Mouse (Mus musculus) spleen, postnatal 10 days (tissue): ENCODE results near the gene Med14.

Source experiments
- DNase-seq, 2 experiments: peaks; one replicate each; pipeline ENCODE4 v3.0.0; 2021 to 2022; ENCODE audit warnings: low spot score in 2 of 2

Med14 gene

DNA sequence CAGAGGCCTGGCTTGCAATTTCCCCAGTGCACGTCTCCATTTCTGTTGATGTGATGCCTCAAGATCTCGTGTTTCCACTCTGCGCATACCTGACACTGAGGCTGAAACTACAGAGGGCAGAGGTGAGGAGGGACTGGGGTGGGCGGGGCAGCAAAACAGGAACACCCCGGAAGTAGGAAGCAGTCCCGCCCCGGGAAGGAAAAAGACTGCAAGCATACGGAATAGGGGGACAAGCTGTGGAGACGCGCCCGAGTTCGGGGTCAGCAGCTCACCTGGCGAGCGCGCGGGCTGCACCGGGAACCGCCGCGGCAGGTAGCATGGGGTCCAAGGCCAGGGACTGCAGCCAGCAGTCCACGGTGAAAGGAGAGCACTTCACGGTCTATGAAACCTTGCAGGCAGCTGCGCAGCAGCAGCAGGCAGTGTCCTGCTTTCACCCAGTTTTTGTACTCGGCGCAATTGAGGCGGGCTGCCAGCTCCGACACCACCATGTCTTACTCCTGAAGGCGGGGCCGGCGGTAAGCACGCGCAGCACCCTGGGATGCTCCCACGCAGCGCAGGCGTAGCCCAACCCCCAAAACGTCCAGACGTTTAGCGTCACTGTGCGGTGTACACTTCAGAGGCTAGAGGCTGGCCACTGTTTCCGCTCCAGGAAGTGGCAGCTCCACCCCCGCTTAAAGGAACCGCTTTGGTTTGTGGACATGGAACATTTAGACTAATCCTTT is 88.7 kb downstream of the Med14 start, which contains the start of gene 1810030O07Rik:
Gene 1810030O07Rik (minus strand): TSS at position 615 of the 722 bp plus-strand sequence.
- DNase-seq = peak; percentile 52 to 87

DNA sequence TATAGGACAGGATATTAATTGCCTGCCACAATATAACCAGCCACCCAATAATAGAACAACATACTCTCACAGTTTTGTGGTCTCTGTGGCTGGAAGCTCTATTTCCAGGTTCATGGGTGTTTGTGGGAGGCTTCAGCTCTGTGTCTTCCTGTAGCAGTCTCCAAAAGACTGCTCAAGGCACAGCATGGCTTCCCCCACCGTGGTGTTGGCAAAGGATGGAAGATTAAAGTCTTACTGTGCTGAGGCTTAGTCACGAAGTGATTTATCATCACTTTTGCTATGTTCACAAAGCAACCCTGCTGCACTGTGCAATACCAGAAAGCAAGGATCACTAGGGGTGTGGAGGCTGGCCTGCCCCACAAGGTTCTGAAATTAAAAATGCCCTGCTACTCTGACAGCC is 108.0 kb downstream of the Med14 start:
- no peak for DNase-seq

DNA sequence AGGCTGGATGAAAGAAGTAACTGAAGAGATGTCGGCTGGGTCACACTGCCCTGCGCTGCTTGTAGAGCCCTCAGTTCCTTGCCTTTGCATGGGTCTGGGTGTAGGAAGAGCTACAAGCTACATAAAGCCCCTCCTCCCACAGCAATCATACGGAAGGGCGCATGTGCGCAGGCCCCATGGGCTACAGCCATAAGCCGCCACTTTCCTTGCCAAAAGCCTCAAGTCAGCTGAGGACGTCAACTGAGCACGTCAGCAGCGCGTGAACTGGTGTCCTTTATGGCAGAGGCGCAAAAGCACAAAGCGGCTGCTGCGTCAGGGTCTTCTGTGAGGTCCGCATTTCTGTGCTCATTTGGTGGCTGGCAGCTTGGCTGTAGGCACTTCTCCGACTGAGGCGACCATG is 110.0 kb downstream of the Med14 start:
- no peak for DNase-seq

GRCm38 (mm10) chrX:12645531-12646304 is 116.2 kb downstream of the Med14 start:
- no peak for DNase-seq

DNA sequence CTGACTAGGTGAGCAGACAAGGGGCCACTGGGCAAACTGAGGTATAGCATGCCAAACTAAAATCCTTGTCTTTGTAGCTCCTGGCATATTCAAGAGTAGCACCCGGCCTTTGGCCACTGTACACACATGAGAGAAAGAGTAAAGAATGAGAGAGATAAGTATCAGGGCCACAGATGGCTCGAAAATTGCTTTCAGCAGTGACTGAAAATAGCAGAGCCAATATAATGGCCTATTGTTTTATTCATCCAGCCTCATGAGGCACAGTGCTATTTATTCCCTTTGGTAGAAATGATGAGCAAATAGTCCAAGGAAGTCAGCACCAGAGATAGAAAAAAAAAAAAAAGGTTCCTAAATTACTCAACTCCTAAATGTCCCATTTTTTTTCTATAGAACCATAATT is 116.9 kb downstream of the Med14 start:
- DNase-seq = no peak
